19 mouse cellular contexts compared by ENCODE assay signal in genomic region chr5:134532417-134532816, GRCm38 (mm10). TPM values are rescaled to one million over a fixed set of nuclear protein-coding genes. Genes with fewer than 3 reads are reported as not detected.
DNase-seq lines count a peak whose midpoint lies in the region; ATAC-seq and TF ChIP-seq lines count a peak whose summit lies in the region.
"Had no signal": no experiment of that assay in that cellular context is flagged by ENCODE, and none has a peak within 500 bp of the region (broad histone marks: within the 10 kb centered on the region; RNA-seq: fewer than 3 reads in every experiment).

No protein-coding gene starts in this region.

- no peak for DNase-seq in forebrain, postnatal 0 days
- peak; percentile 61 for DNase-seq in lung, postnatal 36 days
- no peak for DNase-seq in lung, adult 2 months
- no peak for DNase-seq in Muller cell, postnatal 12 days (ENCODE audit: inconsistent ontology term)
- no peak for DNase-seq in gastrocnemius, postnatal 4 days (ENCODE audit: low spot score in 2 of 2)
- DNase-seq: heart, postnatal 10 days; kidney, adult 2 months; kidney, postnatal 14 days; midbrain, embryonic 14.5 days had no signal

- no peak overlapping the region for H3K4me3 ChIP-seq in forebrain, postnatal 0 days (ENCODE audit: low read depth, low read length)
- H3K4me3 ChIP-seq in forebrain, embryonic 15.5 days = no peak overlapping the region
- no peak overlapping the region for H3K4me3 ChIP-seq in lung, adult 2 months (replicated peaks; ENCODE audit: extremely low read depth, low read depth, low read length)
- H3K4me3 ChIP-seq in liver, embryonic 16.5 days (ENCODE audit: low read depth, low read length) = no peak overlapping the region
- H3K4me3 ChIP-seq: embryonic facial prominence, embryonic 13.5 days; hindbrain, embryonic 13.5 days; limb, embryonic 15.5 days had no signal

- H3K9me3 ChIP-seq in forebrain, postnatal 0 days (ENCODE audit: low read length) = no peaks in the 10 kb centered on the region
- H3K9me3 ChIP-seq in forebrain, embryonic 15.5 days = no peaks in the 10 kb centered on the region
- no peaks in the 10 kb centered on the region for H3K9me3 ChIP-seq in liver, embryonic 16.5 days (replicated peaks; ENCODE audit: control insufficient read depth, low read length)
- H3K9me3 ChIP-seq: embryonic facial prominence, embryonic 13.5 days; hindbrain, embryonic 13.5 days; limb, embryonic 15.5 days had no signal

- no peak overlapping the region for H3K9ac ChIP-seq in forebrain, postnatal 0 days
- H3K9ac ChIP-seq in forebrain, embryonic 15.5 days (replicated peaks) = no peak overlapping the region
- no peak overlapping the region for H3K9ac ChIP-seq in liver, embryonic 16.5 days (ENCODE audit: low read depth, low read length)
- H3K9ac ChIP-seq: embryonic facial prominence, embryonic 13.5 days; hindbrain, embryonic 13.5 days; limb, embryonic 15.5 days had no signal

- ATAC-seq in forebrain, postnatal 0 days = no peak
- no peak for ATAC-seq in forebrain, embryonic 15.5 days (replicated peaks)
- ATAC-seq in liver, embryonic 16.5 days (ENCODE audit: low read depth) = peak; percentile 35
- ATAC-seq in neutrophil, adult 5-6 weeks (ENCODE audit: extremely low read depth, insufficient number of reproducible peaks, low FRiP score, poor library complexity, severe bottlenecking) = peak; percentile 96
- ATAC-seq: inflammation-experienced regulatory T-cells, adult 6 months had no signal

- TF ChIP-seq CTCF in forebrain, postnatal 0 days (IDR thresholded peaks at IDR 0.05; ENCODE audit: low read depth) = no peak
- TF ChIP-seq CTCF in lung, adult 2 months (IDR thresholded peaks at IDR 0.05; ENCODE audit: insufficient read depth, low read length) = no peak

- H3K27me3 ChIP-seq in forebrain, postnatal 0 days (ENCODE audit: insufficient read depth, low read length) = no peaks in the 10 kb centered on the region
- H3K27me3 ChIP-seq in forebrain, embryonic 15.5 days = no peaks in the 10 kb centered on the region
- no peaks in the 10 kb centered on the region for H3K27me3 ChIP-seq in liver, embryonic 16.5 days (ENCODE audit: control insufficient read depth, insufficient read depth, low read depth, low read length)
- H3K27me3 ChIP-seq: embryonic facial prominence, embryonic 13.5 days; hindbrain, embryonic 13.5 days; limb, embryonic 15.5 days had no signal

- no peak for TF ChIP-seq POLR2A in lung, adult 2 months (IDR thresholded peaks at IDR 0.05; ENCODE audit: borderline replicate concordance, extremely low read depth, low read depth, low read length)

- peaks cover 37% of the 10 kb centered on the region for H3K36me3 ChIP-seq in forebrain, postnatal 0 days (ENCODE audit: insufficient read depth)
- H3K36me3 ChIP-seq in forebrain, embryonic 15.5 days = peaks cover 32% of the 10 kb centered on the region
- H3K36me3 ChIP-seq in liver, embryonic 16.5 days (ENCODE audit: control insufficient read depth, insufficient read depth) = no peaks in the 10 kb centered on the region

- WGBS in forebrain, postnatal 0 days = 95% methylated on average over 6 of the region's 6 CpGs
- 95% methylated on average over 6 of the region's 6 CpGs for WGBS in forebrain, embryonic 15.5 days
- 87% methylated on average over 6 of the region's 6 CpGs for WGBS in lung, adult 2 months
- 59% methylated on average over 6 of the region's 6 CpGs for WGBS in liver, embryonic 16.5 days (ENCODE audit: insufficient replicate concordance)

- H3K4me2 ChIP-seq in forebrain, postnatal 0 days (ENCODE audit: low read depth) = no peak overlapping the region
- no peak overlapping the region for H3K4me2 ChIP-seq in forebrain, embryonic 15.5 days (replicated peaks)
- H3K4me2 ChIP-seq in liver, embryonic 16.5 days (ENCODE audit: low read depth, low read length) = no peak overlapping the region
- H3K4me2 ChIP-seq: embryonic facial prominence, embryonic 13.5 days; heart, embryonic 11.5 days; hindbrain, embryonic 13.5 days; limb, embryonic 15.5 days had no signal

- H3K4me1 ChIP-seq in forebrain, postnatal 0 days (ENCODE audit: insufficient read depth) = no peaks in the 10 kb centered on the region; the same call in 1 of the 2 replicates
- H3K4me1 ChIP-seq in forebrain, embryonic 15.5 days = peaks cover 35% of the 10 kb centered on the region
- no peaks in the 10 kb centered on the region for H3K4me1 ChIP-seq in lung, adult 2 months (ENCODE audit: control insufficient read depth, insufficient read depth, low read length)
- H3K4me1 ChIP-seq in liver, embryonic 16.5 days (ENCODE audit: control insufficient read depth, low read depth, low read length) = peaks cover 2% of the 10 kb centered on the region; the same call in 1 of the 2 replicates

- H3K27ac ChIP-seq in forebrain, postnatal 0 days (ENCODE audit: low read depth, low read length) = peak overlapping the region; percentile 21; the same call in 1 of the 2 replicates
- no peak overlapping the region for H3K27ac ChIP-seq in forebrain, embryonic 15.5 days (replicated peaks)
- H3K27ac ChIP-seq in liver, embryonic 16.5 days (ENCODE audit: low read length) = no peak overlapping the region
- H3K27ac ChIP-seq: embryonic facial prominence, embryonic 13.5 days; hindbrain, embryonic 13.5 days; limb, embryonic 15.5 days had no signal

RNA-seq across cellular contexts. Expression of gene Clip2, which starts 19.8 kb away (rescaled TPM):
- total RNA-seq in forebrain, postnatal 0 days (2014; rRNA removed) = 162 and 164 TPM in 2 replicates
- 12.7 and 14.5 TPM in 2 replicates for polyA plus RNA-seq in forebrain, postnatal 0 days (2015; fragmentation: Nextera tagmentation; extraction: Ambion mirVana)
- polyA plus RNA-seq in forebrain, embryonic 15.5 days (2015; fragmentation: Nextera tagmentation; extraction: Ambion mirVana) = 14.7 and 15.0 TPM in 2 replicates
- polyA plus RNA-seq in lung, adult 2 months (2012; rRNA removed) = 21.9 and 23.0 TPM in 2 replicates
- polyA plus RNA-seq in liver, embryonic 16.5 days (2015; fragmentation: Nextera tagmentation; extraction: Ambion mirVana) = 0.43 and 0.48 TPM in 2 replicates
- 10.4 and 28.0 TPM in 2 replicates for total RNA-seq in neutrophil, adult 5-6 weeks (2017)
- 10 to 100 TPM; 15.8 to 17.6 TPM for total RNA-seq in gastrocnemius, postnatal 4 days (2021)

RNA-seq across cellular contexts. Expression of gene Syna, which starts 27.6 kb away (rescaled TPM):
- total RNA-seq in forebrain, postnatal 0 days (2014; rRNA removed) = not detected in 2 replicates
- 0.55 and 0.97 TPM in 2 replicates for polyA plus RNA-seq in forebrain, postnatal 0 days (2015; fragmentation: Nextera tagmentation; extraction: Ambion mirVana)
- 0.36 and 0.59 TPM in 2 replicates for polyA plus RNA-seq in forebrain, embryonic 15.5 days (2015; fragmentation: Nextera tagmentation; extraction: Ambion mirVana)
- 0.14 and 0.24 TPM in 2 replicates for polyA plus RNA-seq in lung, adult 2 months (2012; rRNA removed)
- polyA plus RNA-seq in liver, embryonic 16.5 days (2015; fragmentation: Nextera tagmentation; extraction: Ambion mirVana) = not detected in 2 replicates
- total RNA-seq in neutrophil, adult 5-6 weeks (2017) = not detected in 2 replicates
- total RNA-seq in gastrocnemius, postnatal 4 days (2021) = not detected
- total RNA-seq: gastrocnemius, adult 18-20 months; heart, postnatal 10 days had no signal
- polyA plus RNA-seq: heart, embryonic 11.5 days; macrophage had no signal

RNA-seq across cellular contexts. Expression of gene Rfc2, which starts 48.7 kb away (rescaled TPM):
- 68.9 and 97.5 TPM in 2 replicates for total RNA-seq in forebrain, postnatal 0 days (2014; rRNA removed)
- 150 and 160 TPM in 2 replicates for polyA plus RNA-seq in forebrain, postnatal 0 days (2015; fragmentation: Nextera tagmentation; extraction: Ambion mirVana)
- polyA plus RNA-seq in forebrain, embryonic 15.5 days (2015; fragmentation: Nextera tagmentation; extraction: Ambion mirVana) = 218 TPM in 2 replicates
- 40.8 and 58.3 TPM in 2 replicates for polyA plus RNA-seq in lung, adult 2 months (2012; rRNA removed)
- 130 and 141 TPM in 2 replicates for polyA plus RNA-seq in liver, embryonic 16.5 days (2015; fragmentation: Nextera tagmentation; extraction: Ambion mirVana)
- 70.5 and 76.5 TPM in 2 replicates for total RNA-seq in neutrophil, adult 5-6 weeks (2017)
- total RNA-seq in gastrocnemius, postnatal 4 days (2021) = 10 to 100 TPM; 42.6 to 45.0 TPM

Comparison
In these comparisons a context has a peak if more than half of its experiments do, and no peak if none do; other contexts are left out.
1. ATAC-seq: peak in liver, embryonic 16.5 days (single experiment) and neutrophil, adult 5-6 weeks (single experiment); none in forebrain, postnatal 0 days (single experiment) and forebrain, embryonic 15.5 days (single experiment).